Comparison of ENCODE assay signal across 8 mouse cellular contexts in genomic region chr7:78576706-78577461, GRCm38 (mm10).
DNase-seq lines count a peak whose midpoint lies in the region; ATAC-seq lines count a peak whose summit lies in the region.

No protein-coding gene starts in this region.

- peak overlapping the region; percentile 84 for H3K4me2 ChIP-seq in embryonic facial prominence, embryonic 13.5 days
- H3K4me2 ChIP-seq in hindbrain, embryonic 15.5 days = peak overlapping the region; percentile 85

- peaks cover 98% of the 10 kb centered on the region for H3K27me3 ChIP-seq in embryonic facial prominence, embryonic 13.5 days
- peaks cover under 1% of the 10 kb centered on the region; the same call in 1 of the 2 replicates for H3K27me3 ChIP-seq in hindbrain, embryonic 15.5 days
- peaks cover 77% of the 10 kb centered on the region for H3K27me3 ChIP-seq in midbrain, embryonic 10.5 days (ENCODE audit: low read depth, poor library complexity, severe bottlenecking)

- no peaks in the 10 kb centered on the region for H3K36me3 ChIP-seq in embryonic facial prominence, embryonic 13.5 days
- no peaks in the 10 kb centered on the region for H3K36me3 ChIP-seq in hindbrain, embryonic 15.5 days
- H3K36me3 ChIP-seq in midbrain, embryonic 10.5 days = no peaks in the 10 kb centered on the region

- H3K4me1 ChIP-seq in embryonic facial prominence, embryonic 13.5 days = peaks cover 24% of the 10 kb centered on the region
- H3K4me1 ChIP-seq in hindbrain, embryonic 15.5 days (replicated peaks) = peaks cover 48% of the 10 kb centered on the region
- peaks cover 39% of the 10 kb centered on the region for H3K4me1 ChIP-seq in midbrain, embryonic 10.5 days

- WGBS in embryonic facial prominence, embryonic 13.5 days = 1% methylated on average over 35 of the region's 35 CpGs
- 1% methylated on average over 35 of the region's 35 CpGs for WGBS in hindbrain, embryonic 15.5 days
- under 1% methylated on average over 35 of the region's 35 CpGs for WGBS in midbrain, embryonic 10.5 days

- peak overlapping the region; percentile 48 for H3K4me3 ChIP-seq in embryonic facial prominence, embryonic 13.5 days
- peak overlapping the region; percentile 73 for H3K4me3 ChIP-seq in hindbrain, embryonic 15.5 days
- peak overlapping the region; percentile 67 for H3K4me3 ChIP-seq in midbrain, embryonic 10.5 days

- no peak overlapping the region for H3K27ac ChIP-seq in embryonic facial prominence, embryonic 13.5 days
- H3K27ac ChIP-seq in hindbrain, embryonic 15.5 days (replicated peaks) = peak overlapping the region; percentile 95
- H3K27ac ChIP-seq in midbrain, embryonic 10.5 days (replicated peaks) = peak overlapping the region; percentile 84

- DNase-seq in left cerebral cortex, postnatal 4 days = peak; percentile 38
- no peak for DNase-seq in left cerebral cortex, postnatal 14 days (ENCODE audit: low spot score in 2 of 2)
- DNase-seq in adrenal gland, postnatal 25 days = peak; percentile 69
- DNase-seq in midbrain, embryonic 10.5 days (ENCODE audit: low spot score) = peak; percentile 21
- DNase-seq in urinary bladder, postnatal 4 days (ENCODE audit: low spot score in 2 of 2) = peak; percentile 32 to 72
- no peak for DNase-seq in spleen, postnatal 4 days (ENCODE audit: low spot score in 2 of 2)

- H3K9me3 ChIP-seq in embryonic facial prominence, embryonic 13.5 days = no peaks in the 10 kb centered on the region
- no peaks in the 10 kb centered on the region for H3K9me3 ChIP-seq in hindbrain, embryonic 15.5 days
- H3K9me3 ChIP-seq in midbrain, embryonic 10.5 days (replicated peaks) = no peaks in the 10 kb centered on the region

- peak; percentile 64; the same call in 1 of the 2 replicates for ATAC-seq in embryonic facial prominence, embryonic 13.5 days (ENCODE audit: insufficient number of reproducible peaks, insufficient read depth, low FRiP score, low TSS enrichment, low read depth)
- ATAC-seq in hindbrain, embryonic 15.5 days (ENCODE audit: low FRiP score, low read depth) = peak; percentile 62

- H3K9ac ChIP-seq in embryonic facial prominence, embryonic 13.5 days = 0 out of 2 replicates have a peak overlapping the region, but pooled peaks have one; percentile 64
- peak overlapping the region; percentile 88 for H3K9ac ChIP-seq in hindbrain, embryonic 15.5 days

- intact Hi-C loops in left cerebral cortex, postnatal 4 days (cut with DNase I) = loop anchor here (5.0 to 10.0 kb wide), 2 partner anchors 310 to 1442 kb away; no protein-coding TSS in a partner anchor
- intact Hi-C loops in left cerebral cortex, postnatal 14 days (cut with DNase I) = loop anchor here (5.0 to 10.0 kb wide), 4 partner anchors 190 to 1445 kb away; partner anchors contain the start of gene Aen

Comparison
In these comparisons a context has a peak if more than half of its experiments do, and no peak if none do; other contexts are left out.
1. DNase-seq: peak in left cerebral cortex, postnatal 4 days (single experiment), adrenal gland, postnatal 25 days (single experiment), midbrain, embryonic 10.5 days (single experiment) and urinary bladder, postnatal 4 days (2 of 2); none in left cerebral cortex, postnatal 14 days (0 of 2) and spleen, postnatal 4 days (0 of 2).
2. Peak in every context shown above with its lines, with median percentiles within 50 percentile points of each other: H3K4me3 ChIP-seq.